Mouse (Mus musculus): Measurements from ENCODE around the gene Ccdc124.

The Ccdc124 gene

GRCm38 (mm10) chr8:70869601-70870041 is 4.1 kb downstream of the Ccdc124 start:
- no peak for DNase-seq (ENCODE audit: inconsistent ontology term)

GRCm38 (mm10) chr8:70869199-70869571 is 4.5 kb downstream of the Ccdc124 start:
- DNase-seq (ENCODE audit: inconsistent ontology term) = no peak

- DNase-seq (ENCODE audit: inconsistent ontology term) = no peak
Measured at GRCm38 (mm10) chr8:70868559-70869198, 5.1 kb downstream of the Ccdc124 start.

GRCm38 (mm10) chr8:70866566-70866965 is 7.2 kb downstream of the Ccdc124 start:
- no peak for DNase-seq (ENCODE audit: inconsistent ontology term)

- no peak for DNase-seq (ENCODE audit: inconsistent ontology term)
Measured at GRCm38 (mm10) chr8:70866001-70866520, 7.7 kb downstream of the Ccdc124 start.

GRCm38 (mm10) chr8:70865350-70866000 is 8.3 kb downstream of the Ccdc124 start:
- peak; percentile 99 for DNase-seq (ENCODE audit: inconsistent ontology term)

- peak; percentile 45 for DNase-seq (ENCODE audit: inconsistent ontology term)
Measured at GRCm38 (mm10) chr8:70864712-70865221, 9.0 kb downstream of the Ccdc124 start.

- DNase-seq (ENCODE audit: inconsistent ontology term) = peak; percentile 36
Measured at GRCm38 (mm10) chr8:70863956-70864711, 9.6 kb downstream of the Ccdc124 start.

GRCm38 (mm10) chr8:70862824-70863641 is 10.7 kb downstream of the Ccdc124 start, which contains the start of gene Kcnn1:
Gene Kcnn1 (minus strand): TSS chr8:70863258.
- no peak for DNase-seq (ENCODE audit: inconsistent ontology term)

GRCm38 (mm10) chr8:70857516-70857915 is 16.2 kb downstream of the Ccdc124 start:
- no peak for DNase-seq (ENCODE audit: inconsistent ontology term)

GRCm38 (mm10) chr8:70856541-70857197 is 17.1 kb downstream of the Ccdc124 start:
- peak; percentile 76 for DNase-seq (ENCODE audit: inconsistent ontology term)

GRCm38 (mm10) chr8:70856028-70856427 is 17.7 kb downstream of the Ccdc124 start:
- no peak for DNase-seq (ENCODE audit: inconsistent ontology term)

GRCm38 (mm10) chr8:70853863-70854262 is 19.9 kb downstream of the Ccdc124 start:
- DNase-seq (ENCODE audit: inconsistent ontology term) = no peak

GRCm38 (mm10) chr8:70852595-70853231 is 21.0 kb downstream of the Ccdc124 start:
- no peak for DNase-seq (ENCODE audit: inconsistent ontology term)

GRCm38 (mm10) chr8:70851837-70852236 is 21.9 kb downstream of the Ccdc124 start:
- DNase-seq (ENCODE audit: inconsistent ontology term) = no peak

GRCm38 (mm10) chr8:70850947-70851346 is 22.8 kb downstream of the Ccdc124 start:
- DNase-seq (ENCODE audit: inconsistent ontology term) = no peak

- DNase-seq (ENCODE audit: inconsistent ontology term) = no peak
Measured at GRCm38 (mm10) chr8:70850132-70850845, 23.4 kb downstream of the Ccdc124 start.

GRCm38 (mm10) chr8:70849333-70849990 is 24.3 kb downstream of the Ccdc124 start:
- no peak for DNase-seq (ENCODE audit: inconsistent ontology term)
